In the genomic region with DNA sequence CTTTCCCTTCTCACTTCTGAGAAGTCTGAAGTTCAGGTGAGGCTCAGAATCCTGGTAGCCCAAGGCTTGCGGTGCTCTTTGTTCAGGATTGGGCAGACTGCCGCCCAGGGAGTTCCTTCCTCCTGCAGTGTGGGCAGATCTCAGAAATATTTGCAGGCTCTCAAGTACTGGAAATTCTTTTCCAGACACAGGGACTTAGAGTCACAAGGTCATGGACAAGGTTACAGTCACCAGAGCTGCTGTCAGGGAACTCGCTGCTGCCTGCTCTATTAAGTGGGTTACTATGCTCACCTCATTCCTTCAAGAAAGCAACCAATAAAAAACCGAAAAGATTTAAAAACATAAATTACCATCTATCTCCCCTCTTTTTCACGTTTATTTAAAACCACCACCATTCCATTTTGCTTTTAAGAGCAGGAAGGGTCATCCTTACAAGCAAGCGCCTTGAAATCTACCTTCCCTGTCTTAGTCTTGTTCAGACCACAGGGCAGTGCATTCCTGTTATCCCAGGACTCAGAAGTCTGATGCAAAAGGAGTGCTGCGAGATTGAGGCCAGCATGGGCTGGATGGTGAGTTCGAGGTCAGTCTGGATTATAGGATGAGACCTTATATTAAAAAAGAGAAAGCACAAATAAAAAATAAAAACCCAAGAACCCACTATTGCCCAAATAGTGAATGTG, we compare ENCODE assay signal across 7 mouse cellular contexts. TPM values are rescaled to one million over a fixed set of nuclear protein-coding genes. Genes with fewer than 3 reads are reported as not detected.
DNase-seq lines count a peak whose midpoint lies in the region; ATAC-seq and TF ChIP-seq lines count a peak whose summit lies in the region.

No protein-coding gene starts in this region.

- no peak; the same call in 1 of the 2 replicates for ATAC-seq in embryonic facial prominence, embryonic 14.5 days (ENCODE audit: low read depth)
- ATAC-seq in intestine, embryonic 15.5 days: 0 out of 2 replicates have a peak, but pooled peaks have one; percentile 9
- peak; percentile 52; the same call in 1 of the 2 replicates for ATAC-seq in neural tube, embryonic 14.5 days (ENCODE audit: low read depth)

- no peaks in the 10 kb centered on the region for H3K9me3 ChIP-seq in embryonic facial prominence, embryonic 14.5 days (ENCODE audit: control insufficient read depth, low read length)
- no peaks in the 10 kb centered on the region for H3K9me3 ChIP-seq in intestine, embryonic 15.5 days
- no peaks in the 10 kb centered on the region for H3K9me3 ChIP-seq in neural tube, embryonic 14.5 days (ENCODE audit: control insufficient read depth, low read length)

- peaks cover 6% of the 10 kb centered on the region; the same call in 1 of the 2 replicates for H3K4me1 ChIP-seq in liver, adult 2 months (ENCODE audit: control insufficient read depth, insufficient read depth, low read length)
- peaks cover 8% of the 10 kb centered on the region for H3K4me1 ChIP-seq in embryonic facial prominence, embryonic 14.5 days (ENCODE audit: control insufficient read depth, insufficient read depth, low read length)
- peaks cover 12% of the 10 kb centered on the region for H3K4me1 ChIP-seq in intestine, embryonic 15.5 days (replicated peaks)
- H3K4me1 ChIP-seq in neural tube, embryonic 14.5 days (ENCODE audit: control insufficient read depth, insufficient read depth, low read length): peaks cover 26% of the 10 kb centered on the region

- H3K27me3 ChIP-seq in liver, adult 2 months (ENCODE audit: control insufficient read depth, insufficient read depth, low read length): no peaks in the 10 kb centered on the region
- no peaks in the 10 kb centered on the region for H3K27me3 ChIP-seq in embryonic facial prominence, embryonic 14.5 days (replicated peaks; ENCODE audit: control insufficient read depth, insufficient read depth, low read length)
- H3K27me3 ChIP-seq in intestine, embryonic 15.5 days (replicated peaks): no peaks in the 10 kb centered on the region
- 0 out of 2 replicates have a peak, but pooled peaks cover 3% of the 10 kb centered on the region for H3K27me3 ChIP-seq in neural tube, embryonic 14.5 days (ENCODE audit: control insufficient read depth, insufficient read depth, low read length)

- no peak for TF ChIP-seq POLR2A in liver, adult 2 months (IDR thresholded peaks at IDR 0.05; ENCODE audit: extremely low read depth, insufficient read depth, low read length)

- WGBS in liver, adult 2 months: 56% methylated on average over 8 of the region's 8 CpGs
- WGBS in embryonic facial prominence, embryonic 14.5 days: 50% methylated on average over 8 of the region's 8 CpGs
- WGBS in intestine, embryonic 15.5 days: 50% methylated on average over 8 of the region's 8 CpGs
- WGBS in neural tube, embryonic 14.5 days: 52% methylated on average over 8 of the region's 8 CpGs

- H3K9ac ChIP-seq in liver, adult 2 months (ENCODE audit: low read depth, low read length): no peak overlapping the region
- peak overlapping the region; percentile 87 for H3K9ac ChIP-seq in embryonic facial prominence, embryonic 14.5 days (ENCODE audit: low read depth, low read length)
- no peak overlapping the region for H3K9ac ChIP-seq in intestine, embryonic 15.5 days
- H3K9ac ChIP-seq in neural tube, embryonic 14.5 days (replicated peaks; ENCODE audit: low read depth, low read length): peak overlapping the region; percentile 87

- H3K4me3 ChIP-seq in liver, adult 2 months (ENCODE audit: insufficient read depth, low read depth, low read length): peak overlapping the region; percentile 48
- peak overlapping the region; percentile 88 for H3K4me3 ChIP-seq in embryonic facial prominence, embryonic 14.5 days (ENCODE audit: low read depth, low read length)
- peak overlapping the region; percentile 91 for H3K4me3 ChIP-seq in intestine, embryonic 15.5 days (replicated peaks)
- peak overlapping the region; percentile 92 for H3K4me3 ChIP-seq in neural tube, embryonic 14.5 days (ENCODE audit: low read depth, low read length)

- peaks cover 19% of the 10 kb centered on the region for H3K79me2 ChIP-seq in liver, adult 2 months (ENCODE audit: control insufficient read depth, insufficient read depth, low read length)

- no peaks in the 10 kb centered on the region for H3K36me3 ChIP-seq in liver, adult 2 months (ENCODE audit: control insufficient read depth, insufficient read depth, low read length)
- no peaks in the 10 kb centered on the region for H3K36me3 ChIP-seq in embryonic facial prominence, embryonic 14.5 days (ENCODE audit: control insufficient read depth, insufficient read depth, low read length)
- H3K36me3 ChIP-seq in intestine, embryonic 15.5 days: no peaks in the 10 kb centered on the region
- no peaks in the 10 kb centered on the region for H3K36me3 ChIP-seq in neural tube, embryonic 14.5 days (ENCODE audit: control insufficient read depth, insufficient read depth, low read length)

- H3K27ac ChIP-seq in liver, adult 2 months (replicated peaks; ENCODE audit: insufficient read depth, low read depth, low read length): no peak overlapping the region
- no peak overlapping the region for H3K27ac ChIP-seq in embryonic facial prominence, embryonic 14.5 days (replicated peaks; ENCODE audit: low read depth, low read length)
- peak overlapping the region; percentile 33 for H3K27ac ChIP-seq in intestine, embryonic 15.5 days
- peak overlapping the region; percentile 22 for H3K27ac ChIP-seq in neural tube, embryonic 14.5 days (ENCODE audit: low read depth, low read length)

- H3K4me2 ChIP-seq in embryonic facial prominence, embryonic 14.5 days (ENCODE audit: low read depth, low read length): peak overlapping the region; percentile 89
- H3K4me2 ChIP-seq in intestine, embryonic 15.5 days (replicated peaks): peak overlapping the region; percentile 92
- peak overlapping the region; percentile 80 for H3K4me2 ChIP-seq in neural tube, embryonic 14.5 days (ENCODE audit: low read depth, low read length)

- no peak for TF ChIP-seq CTCF in liver, adult 2 months (IDR thresholded peaks at IDR 0.05; ENCODE audit: low read depth, low read length)

- DNase-seq in liver, adult 2 months (ENCODE audit: extremely low read depth, low read depth, low spot score): no peak
- DNase-seq in liver: no peak
- DNase-seq in embryonic facial prominence, embryonic 14.5 days (ENCODE audit: low spot score): no peak
- no peak for DNase-seq in right cerebral cortex, adult 18-20 months
- DNase-seq in adrenal gland, adult 8-10 months: no peak

RNA-seq across cellular contexts. Expression of a gene that starts 0.6 kb away (rescaled TPM):
- 9.3 and 11.3 TPM in 2 replicates for total RNA-seq in liver, adult 2 months (2014; rRNA removed)
- polyA plus RNA-seq in liver, adult 2 months (2012; rRNA removed): 7.3 and 11.3 TPM in 2 replicates
- polyA plus RNA-seq in embryonic facial prominence, embryonic 14.5 days (2014; fragmentation: Nextera tagmentation; extraction: Ambion mirVana): 66.1 and 70.0 TPM in 2 replicates
- 58.8 and 66.9 TPM in 2 replicates for polyA plus RNA-seq in intestine, embryonic 15.5 days (2015; fragmentation: Nextera tagmentation; extraction: Ambion mirVana)
- polyA plus RNA-seq in neural tube, embryonic 14.5 days (2014; fragmentation: Nextera tagmentation; extraction: Ambion mirVana): 55.8 and 57.7 TPM in 2 replicates
- total RNA-seq in adrenal gland, adult 8-10 months (2022): 10 to 100 TPM; 47.0 to 66.5 (median 54.4) TPM

Comparison
In these comparisons a context has a peak if more than half of its experiments do, and no peak if none do; other contexts are left out.
1. H3K27ac ChIP-seq: peak in intestine, embryonic 15.5 days (single experiment) and neural tube, embryonic 14.5 days (single experiment); none in liver, adult 2 months (single experiment) and embryonic facial prominence, embryonic 14.5 days (single experiment).
2. H3K9ac ChIP-seq: peak in embryonic facial prominence, embryonic 14.5 days (single experiment) and neural tube, embryonic 14.5 days (single experiment); none in liver, adult 2 months (single experiment) and intestine, embryonic 15.5 days (single experiment).
3. Peak in every context shown above with its lines, with median percentiles within 50 percentile points of each other: H3K4me3 ChIP-seq and H3K4me2 ChIP-seq.